Mouse (Mus musculus): Measurements from ENCODE around the gene Zfp598.
A peak's percentile ranks its signal among the peaks of the same experiment; 100 is the strongest.

The Zfp598 gene

DNA sequence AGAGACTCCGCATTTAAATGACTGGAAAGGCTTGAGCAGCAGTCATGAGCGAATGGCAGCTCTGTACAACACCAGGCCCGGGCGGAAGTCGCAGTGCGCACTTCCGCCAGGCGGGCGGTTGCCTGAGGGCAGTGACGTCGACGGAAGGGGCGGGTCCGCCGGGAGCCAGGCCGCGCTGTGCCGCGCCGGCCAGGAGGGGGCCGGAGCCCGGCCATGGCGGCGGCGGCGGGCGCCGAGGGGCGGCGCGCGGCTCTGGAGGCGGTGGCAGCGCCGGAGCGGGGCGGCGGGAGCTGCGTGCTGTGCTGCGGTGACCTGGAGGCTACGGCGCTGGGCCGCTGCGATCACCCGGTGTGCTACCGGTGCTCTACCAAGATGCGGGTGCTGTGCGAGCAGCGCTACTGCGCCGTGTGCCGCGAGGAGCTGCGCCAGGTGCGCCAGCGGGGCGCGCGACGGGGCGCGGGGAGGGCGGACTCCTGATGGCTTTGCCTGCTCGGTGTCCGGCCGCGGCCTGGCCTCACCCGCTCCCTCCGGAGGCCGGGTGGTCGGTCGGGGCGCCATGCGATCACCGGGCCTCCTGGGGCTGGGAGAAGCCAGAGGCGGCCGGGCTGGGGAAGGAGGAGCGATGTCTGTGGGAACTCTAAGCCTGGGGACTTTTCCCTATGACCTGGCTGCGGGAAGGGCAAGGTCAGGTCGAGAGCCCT lies at the start of gene Zfp598:
Zfp598 (plus strand) TSS at position 143 of the 701 bp plus-strand sequence.
- peak; percentile 92 for DNase-seq (ENCODE audit: extremely low spot score)

DNA sequence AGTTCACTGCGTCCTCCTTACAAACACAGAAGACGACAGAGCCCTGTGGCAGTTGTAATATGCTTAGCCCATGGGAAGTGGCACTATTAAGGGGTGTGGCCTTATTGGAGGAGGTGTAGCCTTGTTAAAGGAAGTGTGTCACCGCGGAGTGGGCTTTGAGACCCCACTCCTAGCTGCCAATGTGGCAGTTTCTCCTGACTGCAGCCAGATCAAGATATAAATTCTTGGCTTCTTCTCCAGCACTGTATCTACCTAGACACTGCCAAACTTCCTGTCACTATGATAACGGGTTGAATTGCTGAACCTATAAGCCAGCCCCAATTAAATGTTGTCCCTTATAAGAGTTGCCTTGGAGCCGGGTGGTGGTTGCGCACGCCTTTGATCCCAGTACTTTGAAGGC lies 44.0 kb upstream of the Zfp598 start:
- no peak for DNase-seq (ENCODE audit: extremely low spot score)

- peak; percentile 70 for DNase-seq (ENCODE audit: extremely low spot score)
These were observed 40.8 kb upstream of the Zfp598 start for GRCm38 (mm10) chr17:24628646-24629045.

GRCm38 (mm10) chr17:24630072-24630471 lies 39.4 kb upstream of the Zfp598 start:
- no peak for DNase-seq (ENCODE audit: extremely low spot score)

DNA sequence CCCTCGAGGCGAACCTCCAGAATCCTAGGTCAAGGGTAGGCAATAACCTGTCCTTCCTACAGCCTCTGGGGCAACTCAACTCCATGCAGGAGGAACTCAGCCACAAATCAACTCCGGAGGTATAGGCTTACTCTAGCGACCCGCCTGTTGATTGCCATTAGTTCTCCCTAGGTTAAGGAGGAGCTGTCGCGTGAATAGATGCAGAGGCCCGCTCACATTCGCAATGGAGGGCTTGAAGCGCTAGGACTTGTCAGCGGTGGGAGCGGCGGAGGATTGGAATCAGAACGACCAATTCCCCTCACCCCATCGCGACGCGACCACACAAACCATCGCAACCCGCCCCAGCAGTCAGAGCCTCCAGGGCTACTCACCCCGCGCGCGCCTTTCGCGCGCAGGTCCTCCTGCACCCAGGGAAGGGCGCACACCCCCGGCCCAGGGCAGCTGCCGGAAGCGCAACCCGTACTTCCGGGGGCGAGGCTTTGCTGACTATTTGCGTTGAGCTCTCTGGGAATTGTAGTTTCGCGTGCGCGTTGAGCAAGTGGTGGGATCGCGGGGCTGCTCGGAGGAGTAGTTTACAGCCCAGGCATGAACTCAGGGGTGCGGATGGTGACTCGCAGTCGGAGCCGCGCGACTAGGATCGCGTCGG lies 37.2 kb upstream of the Zfp598 start, which contains the start of the genes Tsc2 and Nthl1:
Tsc2 (minus strand) TSS at position 464 of the 646 bp plus-strand sequence.
Nthl1 (plus strand) TSS at position 514 of the 646 bp plus-strand sequence.
- DNase-seq (ENCODE audit: extremely low spot score) = peak; percentile 89

DNA sequence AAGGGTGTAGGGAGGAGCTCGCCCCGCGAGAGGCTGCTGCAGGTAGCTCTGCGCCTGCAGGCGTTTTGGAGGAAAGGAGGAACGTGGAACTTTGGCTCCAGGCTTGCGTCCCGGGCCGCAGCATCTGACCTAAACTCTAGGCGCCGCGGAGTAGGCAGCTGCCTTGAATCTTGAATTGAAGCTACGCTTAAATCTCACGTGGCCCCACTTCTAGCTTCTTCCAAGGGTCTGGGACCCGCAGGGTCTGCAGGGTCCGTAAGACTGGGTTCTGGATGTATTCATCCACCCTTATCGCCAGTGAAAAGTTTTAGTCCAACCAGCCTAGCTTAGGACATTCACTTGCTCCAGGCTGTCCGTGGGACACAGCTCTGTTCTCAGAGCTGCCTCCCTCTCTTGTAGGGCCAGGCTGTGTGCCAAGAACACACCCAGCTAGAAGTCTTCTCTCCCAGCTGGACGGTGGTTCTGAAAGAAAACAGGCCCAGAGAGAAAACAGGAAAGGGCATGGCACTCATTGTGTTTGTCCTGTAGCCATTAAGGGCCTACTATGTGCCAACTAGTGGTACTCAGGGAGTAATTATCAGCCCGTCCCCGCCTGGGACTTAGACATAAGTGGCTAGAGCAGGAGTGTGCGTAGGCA lies 36.6 kb upstream of the Zfp598 start:
- no peak for DNase-seq (ENCODE audit: extremely low spot score)

DNA sequence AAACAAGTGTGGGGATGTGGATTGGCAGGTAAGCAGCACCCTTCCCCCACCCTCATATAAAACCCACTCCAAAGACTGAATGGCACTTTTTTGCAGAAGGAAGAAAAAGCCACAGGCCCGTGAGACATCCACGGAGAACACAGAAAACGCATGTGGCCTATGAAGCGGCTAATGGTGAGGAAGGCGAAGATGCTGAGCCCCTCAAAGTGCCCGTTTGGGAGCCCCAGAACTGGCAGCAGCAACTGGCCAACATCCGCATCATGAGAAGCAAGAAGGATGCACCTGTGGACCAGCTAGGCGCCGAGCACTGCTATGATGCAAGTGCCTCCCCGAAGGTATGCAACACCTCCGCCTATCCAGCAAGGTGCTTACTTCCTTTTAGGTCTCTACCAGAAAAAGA lies 35.7 kb upstream of the Zfp598 start:
- no peak for DNase-seq (ENCODE audit: extremely low spot score)

GRCm38 (mm10) chr17:24635024-24635423 lies 34.5 kb upstream of the Zfp598 start:
- DNase-seq (ENCODE audit: extremely low spot score) = no peak

DNA sequence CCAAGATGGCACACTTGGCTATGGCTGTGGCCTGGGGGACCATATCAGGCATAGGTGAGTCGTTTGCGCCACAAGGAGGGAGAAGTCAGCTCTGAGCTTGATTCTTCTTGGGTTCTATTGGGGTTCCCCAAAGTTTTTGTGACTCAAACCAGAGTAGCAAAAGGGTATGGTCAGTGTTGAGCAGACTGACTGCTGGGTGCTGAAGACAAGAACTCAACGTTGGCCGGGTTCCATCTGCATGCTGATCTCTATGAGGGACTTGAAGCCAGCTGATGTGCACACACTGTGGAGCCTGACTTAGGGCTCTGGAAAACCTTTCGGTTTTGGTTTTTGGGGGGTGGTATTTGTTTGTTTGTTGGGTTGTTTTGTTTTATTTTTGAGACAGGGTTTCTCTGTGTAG lies 33.8 kb upstream of the Zfp598 start:
- DNase-seq (ENCODE audit: extremely low spot score) = no peak

DNA sequence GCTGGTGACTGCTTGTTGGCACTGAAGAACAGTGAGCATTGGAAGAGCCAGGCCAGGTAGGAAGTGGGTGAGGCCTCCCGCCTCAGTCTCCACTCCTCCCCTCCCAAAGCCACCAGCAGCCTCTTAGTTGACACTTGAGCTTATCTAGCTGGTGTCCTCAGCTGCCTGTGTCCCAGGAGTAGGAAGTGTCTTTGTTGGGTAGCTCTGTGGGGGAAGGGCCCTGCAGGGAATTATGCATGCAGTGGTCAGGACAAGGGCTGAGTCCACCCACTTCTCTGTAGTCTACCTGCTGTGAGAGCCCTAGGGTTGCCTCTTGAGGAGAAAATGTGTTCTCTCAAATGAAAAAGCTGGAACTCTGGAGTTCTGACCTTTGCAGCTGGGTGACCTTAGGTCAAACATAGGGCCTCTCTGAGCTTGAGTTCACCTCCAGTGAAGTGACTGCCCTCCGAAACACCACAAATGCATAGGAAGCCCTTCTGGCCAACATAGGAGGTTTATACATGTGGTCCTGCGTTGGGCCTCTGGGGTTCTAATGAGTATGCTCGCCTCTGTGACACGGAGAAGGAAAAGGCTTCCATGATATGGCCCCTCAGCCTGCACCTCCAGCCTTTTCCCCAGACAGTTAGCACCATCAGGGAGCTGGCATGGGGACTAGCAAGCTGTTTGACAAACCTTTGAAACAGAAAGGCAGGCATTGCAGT lies 32.6 kb upstream of the Zfp598 start:
- no peak for DNase-seq (ENCODE audit: extremely low spot score)

DNA sequence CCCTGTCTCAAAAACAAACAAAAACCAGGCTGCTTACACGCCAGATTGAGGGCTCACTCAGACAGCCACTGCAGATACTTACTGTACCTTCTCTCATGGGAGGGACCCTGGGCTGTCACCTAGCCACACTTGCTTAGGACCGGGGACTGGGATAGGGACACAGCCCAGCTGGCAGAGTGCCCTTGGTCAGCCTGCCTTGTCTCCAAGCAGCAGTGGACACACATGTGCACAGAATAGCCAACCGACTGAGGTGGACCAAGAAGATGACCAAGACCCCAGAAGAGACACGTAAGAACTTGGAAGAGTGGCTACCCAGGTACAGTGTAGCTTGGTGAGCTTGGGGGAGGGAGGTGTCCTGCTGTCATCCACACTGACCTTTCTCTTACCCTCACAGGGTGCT lies 31.3 kb upstream of the Zfp598 start:
- DNase-seq (ENCODE audit: extremely low spot score) = no peak

DNA sequence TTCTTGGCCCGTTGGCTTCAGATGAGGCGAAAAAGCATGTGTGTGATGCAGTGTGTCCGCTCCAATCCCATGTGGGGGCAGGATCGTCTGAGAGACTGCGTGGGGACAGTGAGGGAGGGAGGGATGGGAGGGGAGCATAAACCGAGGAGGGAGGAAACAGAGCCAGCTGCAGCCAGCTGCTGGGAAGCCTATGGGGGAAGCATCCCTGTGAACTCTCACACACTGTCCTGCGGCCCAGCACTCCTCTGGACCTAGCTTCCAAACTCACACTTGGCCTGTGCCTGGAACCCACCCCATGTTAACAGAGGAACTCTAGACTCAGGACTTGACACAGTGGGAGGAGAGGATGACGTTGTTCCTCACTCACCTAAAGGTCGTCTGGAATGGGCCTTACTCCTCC lies 30.6 kb upstream of the Zfp598 start:
- DNase-seq (ENCODE audit: extremely low spot score) = no peak

DNA sequence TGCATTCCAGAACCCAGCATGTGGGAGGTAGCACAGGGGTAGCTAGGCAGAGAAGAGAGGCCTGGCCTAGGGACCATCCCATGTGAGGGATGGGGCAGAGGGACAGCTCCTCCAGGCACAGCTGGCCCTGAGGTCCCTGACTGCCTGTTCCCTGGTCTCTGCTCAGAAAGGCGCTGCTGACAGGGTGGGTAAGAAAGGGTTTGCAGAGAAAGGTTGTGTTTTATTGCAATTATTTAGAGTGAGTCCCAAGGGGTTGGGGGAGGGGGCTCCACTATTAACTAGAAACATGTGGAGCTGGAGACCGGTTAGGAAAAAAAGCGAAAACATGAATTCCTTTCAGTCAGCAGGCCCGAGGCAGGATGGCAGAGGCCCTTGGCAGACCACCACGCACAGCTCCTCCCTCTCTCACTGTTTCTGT lies 29.9 kb upstream of the Zfp598 start:
- no peak for DNase-seq (ENCODE audit: extremely low spot score)

GRCm38 (mm10) chr17:24640119-24640518 lies 29.4 kb upstream of the Zfp598 start:
- DNase-seq (ENCODE audit: extremely low spot score) = no peak

DNA sequence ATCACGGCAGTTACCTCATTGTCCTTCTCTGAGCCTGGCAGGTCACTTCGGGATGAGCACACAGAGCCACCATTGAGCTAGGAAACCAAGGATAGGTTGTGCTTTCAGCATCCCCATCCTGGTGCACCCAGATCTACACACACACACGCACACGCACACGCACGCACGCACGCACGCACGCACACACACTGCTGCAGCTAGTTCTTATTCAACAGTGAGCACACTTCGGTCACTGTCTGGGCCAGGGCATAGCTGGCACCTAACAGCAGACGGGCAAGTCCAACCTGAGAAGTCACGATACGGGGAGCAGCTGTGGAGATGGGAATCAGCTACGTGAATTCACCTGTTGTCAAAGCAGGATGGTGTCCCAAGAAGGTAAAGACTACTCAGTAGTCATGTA lies 28.9 kb upstream of the Zfp598 start:
- no peak for DNase-seq (ENCODE audit: extremely low spot score)

DNA sequence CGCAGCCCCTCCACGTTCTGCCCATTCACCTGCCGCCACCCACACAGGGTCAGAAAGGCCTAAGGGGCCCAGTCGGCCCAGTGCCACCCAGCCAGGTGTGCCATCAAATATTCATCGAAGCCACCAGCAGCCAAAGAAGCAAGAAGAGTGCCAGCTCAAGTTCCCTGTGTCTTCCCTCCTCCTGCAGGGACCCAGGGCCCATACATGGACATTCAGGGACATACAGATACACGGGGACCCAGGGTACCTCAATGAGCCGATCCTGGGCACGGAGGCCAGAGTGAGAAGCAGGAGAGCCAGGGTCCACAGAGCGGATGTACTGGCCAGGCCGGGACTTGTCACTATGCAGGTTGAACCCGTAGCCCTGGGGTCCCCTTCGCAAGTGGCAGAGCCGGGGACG lies 27.5 kb upstream of the Zfp598 start:
- no peak for DNase-seq (ENCODE audit: extremely low spot score)

- DNase-seq (ENCODE audit: extremely low spot score) = no peak
These were observed 26.6 kb upstream of the Zfp598 start for GRCm38 (mm10) chr17:24642791-24643343.

- no peak for DNase-seq (ENCODE audit: extremely low spot score)
These were observed 25.3 kb upstream of the Zfp598 start for GRCm38 (mm10) chr17:24644030-24644715.

DNA sequence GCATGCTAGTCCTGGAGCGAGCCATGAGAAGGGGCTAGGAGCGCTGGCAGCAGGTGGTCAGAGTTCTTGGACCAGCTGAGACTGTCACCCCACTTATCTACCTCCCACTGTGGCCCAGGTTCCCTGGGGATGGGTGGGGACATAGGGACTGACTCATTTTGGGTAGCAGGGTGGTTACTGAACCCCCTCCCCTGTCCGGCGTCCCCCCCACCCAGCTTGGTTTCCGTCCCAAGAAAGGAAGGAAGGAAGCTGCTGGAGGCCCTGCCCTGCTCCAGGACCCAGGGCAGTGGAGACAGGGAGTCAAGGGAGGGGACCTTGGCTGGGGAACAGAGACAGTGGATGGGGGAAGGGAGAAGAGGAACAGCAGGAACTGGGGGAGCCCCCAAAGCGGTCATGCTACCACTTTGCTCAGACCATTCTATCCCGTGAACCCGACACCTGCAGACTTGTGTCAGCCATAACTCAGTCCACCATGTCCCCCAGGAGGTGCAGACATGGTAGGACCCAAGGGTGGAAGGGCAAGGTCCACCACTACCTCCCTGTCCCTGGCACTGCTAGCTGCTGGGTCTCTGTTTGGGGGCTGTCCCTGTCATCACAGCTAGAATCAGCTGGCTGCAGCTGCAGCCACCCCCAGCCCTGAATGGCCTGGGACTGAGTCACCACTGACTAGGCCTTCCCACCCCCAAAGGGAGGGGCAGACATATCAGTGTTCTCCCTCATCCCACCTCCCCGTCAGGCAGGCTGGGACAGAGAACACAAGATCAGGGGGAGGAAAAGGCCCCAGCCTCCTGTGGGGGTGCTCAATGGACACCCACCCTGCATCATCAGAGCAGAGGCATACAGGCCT lies 24.4 kb upstream of the Zfp598 start:
- no peak for DNase-seq (ENCODE audit: extremely low spot score)

DNA sequence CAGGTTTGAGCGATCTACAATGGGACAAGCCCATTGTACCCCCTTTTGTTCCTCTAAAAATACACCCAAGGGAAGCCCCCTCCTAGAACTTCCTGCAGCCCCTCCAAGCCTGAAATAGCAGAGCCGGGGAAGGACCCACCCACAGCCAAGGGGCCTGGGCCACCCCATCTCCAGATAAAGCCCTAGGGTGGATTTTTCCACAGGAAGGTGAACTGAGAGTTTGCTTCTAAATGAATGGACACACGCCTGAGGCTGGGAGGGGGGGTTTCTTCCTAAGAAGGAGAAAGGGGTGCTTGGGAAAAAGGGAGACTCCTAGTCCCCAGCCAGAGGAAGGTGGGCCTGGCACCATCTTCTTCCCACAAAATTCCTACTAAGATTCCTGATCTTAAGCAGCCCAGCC lies 23.6 kb upstream of the Zfp598 start:
- no peak for DNase-seq (ENCODE audit: extremely low spot score)

Measured in embryo, embryonic 9.5 days (tissue).